Mouse (Mus musculus) embryonic facial prominence, embryonic 10.5 days (tissue): Measurements from ENCODE around the gene Mab21l1. TPM values are rescaled to one million over a fixed set of nuclear protein-coding genes. Genes with fewer than 3 reads are reported as not detected.

Source experiments
- DNase-seq: peaks from one replicate; pipeline ENCODE4 v3.0.0-alpha.2; 2017; ENCODE audit warnings: low spot score
- H3K27ac ChIP-seq: fragments of 300-500 bp; sonication (generic); replicated peaks from 2 replicates; pipeline ENCODE4 v1.5.1; 2016; ENCODE audit warnings: mild to moderate bottlenecking
- H3K27me3 ChIP-seq: fragments of 300-500 bp; sonication (generic); replicated peaks from 2 replicates; pipeline ENCODE4 v1.6.1; 2016; ENCODE audit warnings: low read depth, mild to moderate bottlenecking; ENCODE audit not compliant: poor library complexity, severe bottlenecking
- H3K36me3 ChIP-seq: fragments of 300-500 bp; sonication (generic); replicated peaks from 2 replicates; pipeline ENCODE4 v1.6.1; 2016; ENCODE audit warnings: mild to moderate bottlenecking, moderate library complexity
- H3K4me1 ChIP-seq: fragments of 300-500 bp; sonication (generic); 2 replicates; pipeline ENCODE4 v1.6.1; 2016
- H3K4me3 ChIP-seq: fragments of 300-500 bp; sonication (generic); 2 replicates; pipeline ENCODE4 v1.5.1; 2016; ENCODE audit warnings: mild to moderate bottlenecking, moderate library complexity
- H3K9me3 ChIP-seq: fragments of 300-500 bp; sonication (generic); 2 replicates; pipeline ENCODE4 v1.6.1; 2016; ENCODE audit warnings: mild to moderate bottlenecking
- WGBS: fragments of 180-500 bp; shearing (Covaris S2); methylation state at CpG from one replicate; pipeline ENCODE4 v1.1.7; 2016; 5-methylcytosine and 5-hydroxymethylcytosine counted together
- polyA plus RNA-seq: library from polyadenylated mRNA; unstranded; fragments of >200 nt; fragmentation: Nextera tagmentation; extraction: Ambion mirVana; gene quantifications from 2 replicates; pipeline ENCODE4 v1.2.1, GENCODE M21; 2016

Gene Mab21l1
- polyA plus RNA-seq, 1 experiment from 2014 or later = 62.6 TPM

GRCm38 (mm10) chr3:55792251-55792650 is 9.9 kb downstream of the Mab21l1 start:
- Histone ChIP-seq H3K36me3 (no peaks in the 10 kb centered on the region), H3K27ac (no peak overlapping the region), H3K4me1 (peaks cover 28% of the 10 kb centered on the region), H3K9me3 (no peaks in the 10 kb centered on the region), H3K27me3 (peaks cover 33% of the 10 kb centered on the region), H3K4me3 (no peak overlapping the region)
- 76% methylated on average over 5 of the region's 5 CpGs for WGBS
- DNase-seq = no peak

GRCm38 (mm10) chr3:55793842-55794575 is 11.7 kb downstream of the Mab21l1 start:
- H3K4me1 ChIP-seq = peaks cover 38% of the 10 kb centered on the region

DNA sequence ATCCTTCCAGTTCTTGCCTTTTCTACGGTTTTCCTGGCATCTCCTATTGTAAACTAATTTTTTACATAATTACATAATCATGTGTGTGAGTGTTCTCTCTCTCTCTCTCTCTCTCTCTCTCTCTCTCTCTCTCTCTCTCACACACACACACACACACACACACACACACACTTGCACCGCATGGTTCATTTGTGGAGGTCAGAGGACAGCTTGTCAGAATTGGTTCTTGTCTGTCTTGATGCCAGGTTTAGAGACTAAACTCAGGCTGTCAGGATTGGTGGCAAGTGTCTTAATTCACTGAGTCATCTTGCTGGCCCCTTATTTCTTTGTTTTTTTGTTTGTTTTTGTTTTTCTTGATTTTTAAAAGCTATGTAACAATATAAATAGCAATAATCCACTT is 12.5 kb downstream of the Mab21l1 start:
- peaks cover 32% of the 10 kb centered on the region for H3K4me1 ChIP-seq
- H3K36me3 ChIP-seq = no peaks in the 10 kb centered on the region
- no peak overlapping the region for H3K4me3 ChIP-seq
- DNase-seq = no peak
- peaks cover 20% of the 10 kb centered on the region for H3K27me3 ChIP-seq
- no peak overlapping the region for H3K27ac ChIP-seq
- H3K9me3 ChIP-seq = no peaks in the 10 kb centered on the region
- WGBS = 63% methylated on average over 2 of the region's 2 CpGs

More at GRCm38 (mm10) chr3:55793842-55794575, 11.7 kb downstream of the Mab21l1 start:
- DNase-seq = no peak
- no peak overlapping the region for H3K4me3 ChIP-seq
- peak overlapping the region; percentile 10; the same call in 1 of the 2 replicates for H3K27ac ChIP-seq
- no peaks in the 10 kb centered on the region for H3K36me3 ChIP-seq
- 60% methylated on average over 7 of the region's 7 CpGs for WGBS
- H3K27me3 ChIP-seq = peaks cover 28% of the 10 kb centered on the region
- no peaks in the 10 kb centered on the region for H3K9me3 ChIP-seq

GRCm38 (mm10) chr3:55814993-55815625 is 32.8 kb downstream of the Mab21l1 start:
- Histone ChIP-seq H3K27ac (peak overlapping the region; percentile 35), H3K4me1 (peaks cover 36% of the 10 kb centered on the region), H3K27me3 (no peaks in the 10 kb centered on the region), H3K9me3 (no peaks in the 10 kb centered on the region), H3K4me3 (no peak overlapping the region), H3K36me3 (no peaks in the 10 kb centered on the region)
- no peak for DNase-seq
- WGBS = 61% methylated on average over 5 of the region's 5 CpGs

GRCm38 (mm10) chr3:55816096-55816495 is 33.8 kb downstream of the Mab21l1 start:
- peaks cover 36% of the 10 kb centered on the region for H3K4me1 ChIP-seq
- no peak overlapping the region for H3K27ac ChIP-seq
- no peaks in the 10 kb centered on the region for H3K27me3 ChIP-seq
- 57% methylated on average over 5 of the region's 5 CpGs for WGBS
- peak; percentile 45 for DNase-seq
- no peak overlapping the region for H3K4me3 ChIP-seq
- no peaks in the 10 kb centered on the region for H3K9me3 ChIP-seq
- H3K36me3 ChIP-seq = no peaks in the 10 kb centered on the region

GRCm38 (mm10) chr3:55816638-55817375 is 34.5 kb downstream of the Mab21l1 start:
- Histone ChIP-seq H3K4me3 (no peak overlapping the region), H3K27me3 (no peaks in the 10 kb centered on the region), H3K4me1 (peaks cover 36% of the 10 kb centered on the region), H3K9me3 (no peaks in the 10 kb centered on the region), H3K36me3 (no peaks in the 10 kb centered on the region; the same call in 1 of the 2 replicates), H3K27ac (peak overlapping the region; percentile 72)
- 58% methylated on average over 6 of the region's 6 CpGs for WGBS
- peak; percentile 53 for DNase-seq

- no peaks in the 10 kb centered on the region for H3K27me3 ChIP-seq
- no peak overlapping the region for H3K4me3 ChIP-seq
- no peaks in the 10 kb centered on the region; the same call in 1 of the 2 replicates for H3K36me3 ChIP-seq
- no peaks in the 10 kb centered on the region for H3K9me3 ChIP-seq
- no peak for DNase-seq
- 92% methylated on average over 2 of the region's 2 CpGs for WGBS
- peak overlapping the region; percentile 72; the same call in 1 of the 2 replicates for H3K27ac ChIP-seq
- H3K4me1 ChIP-seq = peaks cover 36% of the 10 kb centered on the region
These were observed 35.8 kb downstream of the Mab21l1 start for GRCm38 (mm10) chr3:55818082-55818481.

GRCm38 (mm10) chr3:55819598-55819997 is 37.3 kb downstream of the Mab21l1 start:
- H3K36me3 ChIP-seq = no peaks in the 10 kb centered on the region; the same call in 1 of the 2 replicates
- H3K4me3 ChIP-seq = no peak overlapping the region
- H3K27me3 ChIP-seq = no peaks in the 10 kb centered on the region
- H3K9me3 ChIP-seq = no peaks in the 10 kb centered on the region
- H3K4me1 ChIP-seq = peaks cover 37% of the 10 kb centered on the region
- DNase-seq = no peak
- H3K27ac ChIP-seq = no peak overlapping the region

DNA sequence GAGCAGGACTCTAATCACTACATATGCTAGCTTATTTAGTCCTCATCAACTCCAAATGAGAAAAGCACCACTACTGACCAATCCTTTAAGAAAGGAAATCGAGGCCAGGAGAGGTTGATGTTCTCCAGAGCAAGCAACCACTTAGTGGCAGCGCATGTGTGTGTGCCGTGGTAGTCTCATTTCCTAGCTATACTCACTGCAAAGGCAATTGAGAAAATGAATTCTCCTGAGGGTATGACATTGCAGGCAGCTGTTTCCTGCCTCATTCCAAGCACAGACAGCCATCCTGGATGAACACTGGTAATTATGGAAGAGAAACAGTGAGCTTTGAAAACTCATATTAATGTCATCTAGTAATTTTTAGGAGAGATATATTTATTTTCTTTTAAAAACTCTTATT is 42.6 kb downstream of the Mab21l1 start:
- 59% methylated on average over 3 of the region's 3 CpGs for WGBS
- Histone ChIP-seq H3K4me3 (no peak overlapping the region), H3K27me3 (no peaks in the 10 kb centered on the region), H3K36me3 (no peaks in the 10 kb centered on the region; the same call in 1 of the 2 replicates), H3K27ac (peak overlapping the region; percentile 65), H3K4me1 (peaks cover 41% of the 10 kb centered on the region), H3K9me3 (no peaks in the 10 kb centered on the region)
- DNase-seq = peak; percentile 45

GRCm38 (mm10) chr3:55828481-55829256 is 46.4 kb downstream of the Mab21l1 start:
- peaks cover 53% of the 10 kb centered on the region for H3K4me1 ChIP-seq
- H3K9me3 ChIP-seq = no peaks in the 10 kb centered on the region
- H3K27me3 ChIP-seq = no peaks in the 10 kb centered on the region
- peak; percentile 49 for DNase-seq
- peak overlapping the region; percentile 19; the same call in 1 of the 2 replicates for H3K27ac ChIP-seq
- no peaks in the 10 kb centered on the region for H3K36me3 ChIP-seq
- 0 out of 2 replicates have a peak overlapping the region, but pooled peaks have one; percentile 2 for H3K4me3 ChIP-seq
- 30% methylated on average over 10 of the region's 10 CpGs for WGBS

DNA sequence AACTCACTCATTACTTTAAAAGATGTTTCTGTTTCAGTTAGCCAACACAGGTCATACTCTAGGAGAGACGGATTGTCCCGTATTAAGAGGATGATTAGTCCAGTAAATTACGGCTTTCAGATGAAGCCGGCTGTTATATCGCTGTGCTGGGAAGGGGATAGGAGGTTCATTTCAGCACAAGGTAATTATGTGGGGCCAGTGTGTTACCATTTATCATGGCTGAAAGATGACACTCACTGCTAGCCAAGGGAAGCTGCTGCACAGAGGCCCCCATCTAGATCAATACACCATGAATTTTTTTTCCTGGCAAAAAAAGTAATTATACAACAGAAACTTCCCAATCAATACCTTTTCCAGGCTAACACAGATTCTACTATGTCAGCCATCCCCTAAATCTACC is 47.9 kb downstream of the Mab21l1 start:
- H3K27ac ChIP-seq = peak overlapping the region; percentile 24; the same call in 1 of the 2 replicates
- no peaks in the 10 kb centered on the region for H3K36me3 ChIP-seq
- H3K4me3 ChIP-seq = no peak overlapping the region

More for the DNA sequence above, 47.9 kb downstream of the Mab21l1 start:
- no peaks in the 10 kb centered on the region for H3K27me3 ChIP-seq
- WGBS = 45% methylated on average over 5 of the region's 5 CpGs
- H3K4me1 ChIP-seq = peaks cover 49% of the 10 kb centered on the region
- DNase-seq = no peak
- no peaks in the 10 kb centered on the region for H3K9me3 ChIP-seq
